Mouse (Mus musculus): ENCODE measurements around the gene Defa25.
"Not testable (repeated sequence)": the region's sequence is repeated elsewhere in the genome, so short reads cannot be mapped to it uniquely, and the experiment has no call there.

Defa25 gene

DNA sequence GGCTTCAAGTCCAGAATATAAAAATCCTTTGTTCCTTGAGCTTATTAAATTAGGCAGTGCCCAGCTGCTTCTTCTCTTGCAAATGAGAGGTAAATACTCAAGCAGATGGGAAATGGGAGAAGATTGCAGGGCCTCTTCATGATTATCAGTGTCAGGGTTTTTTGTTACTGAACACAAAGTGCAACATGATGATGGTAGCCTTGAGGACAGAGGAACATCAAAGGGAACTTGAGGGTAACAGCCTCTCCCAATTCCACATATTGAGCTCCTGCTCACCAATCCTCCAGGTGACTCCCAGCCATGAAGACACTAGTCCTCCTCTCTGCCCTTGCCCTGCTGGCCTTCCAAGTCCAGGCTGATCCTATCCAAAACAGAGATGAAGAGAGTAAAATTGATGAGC lies at the start of gene Defa25:
Gene Defa25, plus strand, starts transcription at position 301 of the 400 bp plus-strand sequence.
- not testable (repeated sequence) for DNase-seq (ENCODE audit: low read depth in 2 of 2, low spot score in 2 of 2)

DNA sequence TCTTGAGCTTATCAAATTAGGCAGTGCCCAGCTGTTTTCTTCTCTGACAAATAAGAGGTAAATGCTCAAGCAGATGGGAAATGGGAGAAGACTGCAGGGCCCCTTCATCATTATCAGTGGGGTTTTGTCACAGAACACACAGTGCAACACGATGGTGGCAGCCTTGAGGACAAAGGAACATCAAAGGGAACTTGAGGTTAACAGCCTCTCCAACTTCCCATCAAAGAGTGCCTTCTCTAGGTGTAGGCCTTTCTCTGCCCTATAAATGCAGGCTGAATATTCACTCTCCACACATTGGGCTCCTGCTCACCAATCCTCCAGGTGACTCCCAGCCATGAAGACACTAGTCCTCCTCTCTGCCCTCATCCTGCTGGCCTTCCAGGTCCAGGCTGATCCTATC lies 29.5 kb upstream of the Defa25 start, which contains the start of gene Defa23:
Gene Defa23, plus strand, starts transcription at position 301 of the 400 bp plus-strand sequence.
- DNase-seq (ENCODE audit: low read depth in 2 of 2, low spot score in 2 of 2), result not testable (repeated sequence)

DNA sequence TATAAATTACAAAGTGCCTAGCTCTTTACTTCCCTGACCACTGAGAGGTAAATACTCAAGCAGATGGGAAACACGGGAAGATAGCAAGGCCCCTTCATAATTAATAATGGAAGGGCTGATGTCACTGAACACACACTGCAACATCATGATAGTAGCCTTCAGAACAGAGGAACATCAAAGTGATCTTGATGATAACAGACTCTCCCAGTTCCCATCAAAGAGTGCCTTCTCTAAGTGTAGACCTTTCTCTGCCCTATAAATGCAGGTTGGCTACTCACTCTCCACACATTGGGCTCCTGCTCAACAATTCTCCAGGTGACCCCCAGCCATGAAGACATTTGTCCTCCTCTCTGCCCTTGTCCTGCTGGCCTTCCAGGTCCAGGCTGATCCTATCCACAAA lies 19.5 kb upstream of the Defa25 start, which contains the start of gene Defa35:
Gene Defa35, plus strand, starts transcription at position 301 of the 400 bp plus-strand sequence.
- DNase-seq (ENCODE audit: low read depth in 2 of 2, low spot score in 2 of 2), result not testable (repeated sequence)

DNA sequence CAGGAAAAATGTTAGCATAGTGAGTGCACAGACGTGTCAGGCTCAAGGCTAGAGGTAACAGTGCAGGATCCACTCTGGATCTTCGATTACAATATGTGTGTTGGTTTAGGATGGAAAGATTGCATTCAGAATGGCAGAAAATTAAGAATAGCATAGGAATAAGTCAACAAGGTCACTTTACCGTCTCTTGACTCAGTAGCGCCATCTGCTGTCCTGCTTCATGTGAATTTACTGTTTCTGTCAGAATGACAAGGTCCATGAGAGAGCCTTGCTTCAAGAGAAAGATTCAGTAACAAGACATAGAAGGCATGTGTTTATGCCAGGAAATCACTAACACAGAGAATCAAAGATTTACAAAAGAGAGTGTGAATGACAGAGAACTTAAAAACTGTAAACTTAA lies 8.9 kb downstream of the Defa25 start:
- DNase-seq (ENCODE audit: low read depth in 2 of 2, low spot score in 2 of 2), result no peak

GRCm38 (mm10) chr8:21095950-21096349 lies 11.7 kb downstream of the Defa25 start, which contains the start of gene Gm14851:
Gene Gm14851, minus strand, starts transcription at chr8:21096050.
- not testable (repeated sequence) for DNase-seq (ENCODE audit: low read depth in 2 of 2, low spot score in 2 of 2)

- not testable (repeated sequence) for DNase-seq (ENCODE audit: low read depth in 2 of 2, low spot score in 2 of 2)
Measured at GRCm38 (mm10) chr8:21134342-21134741, 50.1 kb downstream of the Defa25 start, which contains the start of gene Defa30. Gene Defa30, plus strand, starts transcription at chr8:21134642.
